Mouse (Mus musculus): ENCODE measurements around the gene Dido1. TPM values are rescaled to one million over a fixed set of nuclear protein-coding genes. Genes with fewer than 3 reads are reported as not detected.

Gene Dido1
- polyA plus RNA-seq, 1 experiment from 2014 or later = 31.9 TPM

DNA sequence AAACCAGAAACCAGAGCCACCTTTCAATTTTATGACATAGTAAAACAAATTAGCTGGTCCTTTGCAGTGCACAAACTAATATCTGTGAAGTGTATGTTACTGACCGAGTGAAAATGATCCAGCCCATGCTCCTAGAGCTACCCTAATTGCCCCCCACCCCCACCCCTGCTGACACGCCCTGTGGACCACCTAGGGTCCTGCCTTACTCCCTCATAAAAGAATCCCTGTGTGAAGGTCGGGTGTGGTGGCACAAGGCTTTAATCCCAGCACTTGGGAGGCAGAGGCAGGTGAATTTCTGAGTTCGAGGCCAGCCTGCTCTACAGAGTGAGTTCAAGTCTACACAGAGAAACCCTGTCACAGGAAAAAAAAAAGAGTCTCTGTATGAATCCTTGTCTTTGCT lies 1.7 kb upstream of the Dido1 start:
- peak overlapping the region; percentile 100 for H3K4me3 ChIP-seq
- H3K4me1 ChIP-seq (replicated peaks) = peaks cover 21% of the 10 kb centered on the region
- no peak overlapping the region; the same call in 1 of the 2 replicates for H3K27ac ChIP-seq
- H3K27me3 ChIP-seq (ENCODE audit: insufficient read depth, poor library complexity, severe bottlenecking) = no peaks in the 10 kb centered on the region
- 74% methylated on average over 4 of the region's 4 CpGs for WGBS
- peaks cover 46% of the 10 kb centered on the region for H3K36me3 ChIP-seq
- H3K9me3 ChIP-seq = no peaks in the 10 kb centered on the region
- DNase-seq (ENCODE audit: low spot score) = no peak

- 2% methylated on average over 64 of the region's 64 CpGs for WGBS
- H3K9me3 ChIP-seq = no peaks in the 10 kb centered on the region
- no peaks in the 10 kb centered on the region for H3K27me3 ChIP-seq (ENCODE audit: insufficient read depth, poor library complexity, severe bottlenecking)
- no peak for DNase-seq (ENCODE audit: low spot score)
- H3K4me1 ChIP-seq (replicated peaks) = peaks cover 21% of the 10 kb centered on the region
- peaks cover 45% of the 10 kb centered on the region for H3K36me3 ChIP-seq
- peak overlapping the region; percentile 100 for H3K4me3 ChIP-seq
- peak overlapping the region; percentile 99 for H3K27ac ChIP-seq
These were observed 717 bp upstream of the Dido1 start for GRCm38 (mm10) chr2:180710276-180711155.

DNA sequence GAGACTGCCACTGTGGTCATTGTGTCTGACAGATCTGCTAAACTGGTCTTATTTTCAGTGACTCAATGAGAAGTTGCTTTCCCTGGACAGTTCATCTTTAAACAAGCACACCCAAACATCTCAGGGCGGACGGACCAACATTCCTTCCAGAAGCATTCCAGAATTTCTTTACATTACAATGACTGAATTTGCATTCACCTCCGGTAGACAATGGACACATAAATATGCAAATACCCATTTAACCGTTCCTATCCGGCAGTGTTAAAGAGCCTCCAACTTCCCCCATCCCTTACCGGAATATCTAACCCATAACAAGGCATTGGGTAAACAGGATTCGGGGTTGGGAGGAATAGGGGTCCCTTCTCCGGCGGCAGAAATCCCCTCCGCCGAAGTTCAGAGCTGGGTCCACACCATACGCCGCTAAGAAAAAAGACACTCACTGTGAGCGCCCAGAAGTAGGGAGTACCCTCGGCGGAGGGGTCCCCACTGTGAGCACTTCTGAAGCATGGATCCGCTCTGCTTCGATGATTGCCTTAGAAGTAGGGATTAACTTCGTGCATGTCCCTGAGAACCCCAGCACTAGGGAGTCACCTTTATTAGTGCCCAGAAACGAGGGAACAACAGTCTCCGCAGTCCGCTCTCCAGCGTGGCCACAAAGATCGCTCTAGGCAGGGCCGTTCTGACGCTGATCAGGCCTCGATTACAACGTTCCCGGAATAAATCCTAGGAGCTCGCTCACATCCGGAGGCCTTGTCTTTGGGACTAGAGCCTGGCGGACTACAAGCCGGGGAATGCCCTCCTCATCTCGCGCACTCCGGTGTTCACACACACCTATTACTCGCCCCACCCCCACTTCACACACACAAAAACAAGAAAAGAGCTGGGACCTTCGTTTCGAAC lies 526 bp downstream of the Dido1 start:
- no peak for DNase-seq (ENCODE audit: low spot score)
- H3K36me3 ChIP-seq = peaks cover 48% of the 10 kb centered on the region
- peak overlapping the region; percentile 99 for H3K27ac ChIP-seq
- H3K27me3 ChIP-seq (ENCODE audit: insufficient read depth, poor library complexity, severe bottlenecking) = no peaks in the 10 kb centered on the region
- peaks cover 21% of the 10 kb centered on the region for H3K4me1 ChIP-seq (replicated peaks)
- WGBS = under 1% methylated on average over 39 of the region's 39 CpGs
- no peaks in the 10 kb centered on the region for H3K9me3 ChIP-seq
- peak overlapping the region; percentile 100 for H3K4me3 ChIP-seq

DNA sequence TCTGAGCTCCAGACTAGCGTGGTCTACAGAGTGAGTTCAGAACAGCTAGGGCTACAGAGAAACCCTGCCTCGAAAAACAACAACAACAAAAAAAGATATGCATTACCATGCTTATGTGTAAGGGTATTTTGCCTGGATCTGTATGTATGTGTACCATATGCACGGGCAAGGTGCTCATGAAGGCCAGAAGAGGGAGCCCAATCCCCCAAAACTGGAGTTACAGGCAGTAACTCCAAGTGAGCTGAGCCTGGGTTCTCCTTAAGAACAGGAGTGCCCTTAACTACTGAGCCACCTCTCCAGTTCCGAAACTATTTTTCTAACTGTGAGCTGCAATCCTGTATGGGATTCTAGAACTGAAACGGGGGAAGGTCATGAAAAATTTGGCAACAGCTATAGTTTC lies 3.8 kb downstream of the Dido1 start:
- DNase-seq (ENCODE audit: low spot score) = no peak
- H3K9me3 ChIP-seq = no peaks in the 10 kb centered on the region
- H3K36me3 ChIP-seq = peaks cover 35% of the 10 kb centered on the region
- peaks cover 31% of the 10 kb centered on the region for H3K4me1 ChIP-seq (replicated peaks)
- H3K27ac ChIP-seq = no peak overlapping the region
- WGBS = 92% methylated on average over 5 of the region's 5 CpGs
- H3K27me3 ChIP-seq (ENCODE audit: insufficient read depth, poor library complexity, severe bottlenecking) = no peaks in the 10 kb centered on the region
- H3K4me3 ChIP-seq = no peak overlapping the region

GRCm38 (mm10) chr2:180705066-180705465 lies 4.7 kb downstream of the Dido1 start:
- no peak overlapping the region for H3K4me3 ChIP-seq
- 93% methylated on average over 3 of the region's 3 CpGs for WGBS

DNA sequence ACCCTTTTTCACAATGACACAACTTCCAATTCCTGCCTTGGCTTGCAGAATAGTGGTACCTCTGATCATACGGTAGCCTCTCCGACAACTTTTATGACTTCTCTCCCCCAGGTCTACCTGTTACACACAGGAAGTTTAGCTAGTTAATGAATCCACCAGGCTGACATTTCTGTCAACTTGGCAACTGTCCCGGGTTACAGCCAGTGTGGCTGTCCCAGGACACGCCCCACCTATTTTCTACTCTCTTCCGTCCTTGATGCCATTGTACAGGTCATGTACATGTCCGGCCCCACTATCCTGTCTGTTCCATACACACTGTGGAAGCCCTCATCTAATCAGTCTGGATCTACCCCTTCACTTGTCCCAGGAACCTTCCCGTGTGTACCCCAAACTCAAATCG lies 5.2 kb downstream of the Dido1 start:
- no peak overlapping the region for H3K27ac ChIP-seq
- no peaks in the 10 kb centered on the region for H3K27me3 ChIP-seq (ENCODE audit: insufficient read depth, poor library complexity, severe bottlenecking)
- DNase-seq (ENCODE audit: low spot score) = no peak
- WGBS = 90% methylated on average over 8 of the region's 8 CpGs
- peaks cover 42% of the 10 kb centered on the region for H3K4me1 ChIP-seq (replicated peaks)
- H3K36me3 ChIP-seq = peaks cover 35% of the 10 kb centered on the region
- H3K9me3 ChIP-seq = no peaks in the 10 kb centered on the region
- no peak overlapping the region for H3K4me3 ChIP-seq

More at GRCm38 (mm10) chr2:180705066-180705465, 4.7 kb downstream of the Dido1 start:
- peaks cover 35% of the 10 kb centered on the region for H3K36me3 ChIP-seq
- H3K9me3 ChIP-seq = no peaks in the 10 kb centered on the region
- H3K27ac ChIP-seq = no peak overlapping the region
- peaks cover 37% of the 10 kb centered on the region for H3K4me1 ChIP-seq (replicated peaks)
- no peaks in the 10 kb centered on the region for H3K27me3 ChIP-seq (ENCODE audit: insufficient read depth, poor library complexity, severe bottlenecking)
- no peak for DNase-seq (ENCODE audit: low spot score)

- H3K36me3 ChIP-seq = peaks cover 35% of the 10 kb centered on the region
- H3K9me3 ChIP-seq = no peaks in the 10 kb centered on the region
- DNase-seq (ENCODE audit: low spot score) = no peak
- no peaks in the 10 kb centered on the region for H3K27me3 ChIP-seq (ENCODE audit: insufficient read depth, poor library complexity, severe bottlenecking)
- H3K27ac ChIP-seq = no peak overlapping the region
- peaks cover 43% of the 10 kb centered on the region for H3K4me1 ChIP-seq (replicated peaks)
- H3K4me3 ChIP-seq = no peak overlapping the region
- WGBS = 85% methylated on average over 3 of the region's 3 CpGs
These were observed 6.0 kb downstream of the Dido1 start for GRCm38 (mm10) chr2:180703645-180704359.

GRCm38 (mm10) chr2:180703175-180703574 lies 6.6 kb downstream of the Dido1 start:
- H3K27ac ChIP-seq = peak overlapping the region; percentile 99; the same call in 1 of the 2 replicates
- H3K4me1 ChIP-seq (replicated peaks) = peaks cover 37% of the 10 kb centered on the region
- no peaks in the 10 kb centered on the region for H3K27me3 ChIP-seq (ENCODE audit: insufficient read depth, poor library complexity, severe bottlenecking)
- H3K9me3 ChIP-seq = no peaks in the 10 kb centered on the region
- DNase-seq (ENCODE audit: low spot score) = no peak
- H3K4me3 ChIP-seq = 0 out of 2 replicates have a peak overlapping the region, but pooled peaks have one; percentile 94
- peaks cover 35% of the 10 kb centered on the region for H3K36me3 ChIP-seq
- 87% methylated on average over 5 of the region's 5 CpGs for WGBS

DNA sequence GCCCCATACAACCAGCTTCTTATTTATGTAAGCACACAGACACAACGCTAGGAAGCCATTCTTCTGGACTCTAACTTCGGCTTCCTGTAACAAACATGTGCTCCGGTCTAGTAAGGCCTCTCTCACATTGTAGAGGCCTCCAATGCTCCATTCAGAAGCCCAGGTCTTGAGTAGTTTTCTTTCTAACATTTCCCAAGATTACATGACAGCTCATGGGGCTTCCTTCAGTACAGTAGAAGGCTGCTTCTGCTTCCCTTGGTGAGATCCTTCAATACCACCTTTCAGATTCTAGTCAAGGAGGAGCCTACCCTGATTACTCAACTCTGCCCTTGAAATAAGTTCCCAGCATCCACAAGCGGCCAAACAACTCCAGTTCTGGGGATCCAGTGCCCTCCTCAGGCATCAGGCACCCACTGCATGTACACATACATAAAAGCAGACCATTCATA lies 7.1 kb downstream of the Dido1 start:
- DNase-seq (ENCODE audit: low spot score) = peak; percentile 12
- Histone ChIP-seq H3K9me3 (no peaks in the 10 kb centered on the region), H3K36me3 (peaks cover 35% of the 10 kb centered on the region), H3K27ac (peak overlapping the region; percentile 99), H3K4me3 (peak overlapping the region; percentile 94), H3K27me3 (ENCODE audit: insufficient read depth, poor library complexity, severe bottlenecking) (no peaks in the 10 kb centered on the region), H3K4me1 (replicated peaks) (peaks cover 36% of the 10 kb centered on the region)
- 30% methylated on average over 4 of the region's 4 CpGs for WGBS

DNA sequence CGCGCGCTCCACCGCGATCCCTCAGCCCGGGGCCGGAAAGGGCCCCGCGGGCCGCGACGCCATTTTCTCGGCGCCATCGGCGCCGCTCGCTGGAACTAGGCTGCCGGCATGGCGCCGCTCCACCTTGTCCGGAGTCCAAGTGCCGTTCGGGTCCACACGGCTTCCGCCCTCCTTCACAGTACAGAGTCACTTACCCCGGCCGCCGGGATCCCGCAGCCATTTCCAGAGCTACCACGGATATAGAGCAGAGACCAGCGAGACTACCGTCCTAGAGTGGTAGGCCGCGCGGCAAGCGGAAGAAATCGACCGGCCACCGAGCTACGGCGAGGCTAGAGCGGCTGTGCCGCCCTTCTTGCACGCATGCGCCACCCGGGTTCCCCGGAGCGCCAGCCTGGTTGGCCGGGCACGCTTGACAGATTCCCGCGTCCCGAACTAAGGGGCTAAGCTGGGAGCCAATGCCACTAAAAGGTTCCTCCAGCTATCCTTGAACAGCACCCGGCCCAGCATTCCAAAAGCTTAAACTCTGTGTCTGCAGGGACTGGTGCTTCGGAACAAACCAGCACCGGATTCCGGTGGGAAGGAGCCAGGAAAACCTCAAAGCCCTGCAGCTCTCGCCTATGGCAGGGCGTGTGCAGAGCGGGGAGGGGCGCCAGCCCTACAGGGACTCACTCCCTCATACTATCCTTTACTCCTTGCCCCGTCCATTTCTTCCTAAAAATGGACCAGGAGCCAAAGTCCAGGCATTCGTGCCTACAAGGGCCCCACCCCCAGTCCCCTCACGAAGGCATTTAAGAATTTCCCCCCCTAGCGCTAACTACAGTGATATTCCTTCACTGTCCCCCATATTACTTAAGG lies 7.8 kb downstream of the Dido1 start:
- Histone ChIP-seq H3K27ac (peak overlapping the region; percentile 99), H3K36me3 (peaks cover 33% of the 10 kb centered on the region), H3K4me1 (replicated peaks) (peaks cover 36% of the 10 kb centered on the region), H3K27me3 (ENCODE audit: insufficient read depth, poor library complexity, severe bottlenecking) (no peaks in the 10 kb centered on the region), H3K4me3 (peak overlapping the region; percentile 94), H3K9me3 (no peaks in the 10 kb centered on the region)
- peak; percentile 93 for DNase-seq (ENCODE audit: low spot score)
- under 1% methylated on average over 66 of the region's 66 CpGs for WGBS

DNA sequence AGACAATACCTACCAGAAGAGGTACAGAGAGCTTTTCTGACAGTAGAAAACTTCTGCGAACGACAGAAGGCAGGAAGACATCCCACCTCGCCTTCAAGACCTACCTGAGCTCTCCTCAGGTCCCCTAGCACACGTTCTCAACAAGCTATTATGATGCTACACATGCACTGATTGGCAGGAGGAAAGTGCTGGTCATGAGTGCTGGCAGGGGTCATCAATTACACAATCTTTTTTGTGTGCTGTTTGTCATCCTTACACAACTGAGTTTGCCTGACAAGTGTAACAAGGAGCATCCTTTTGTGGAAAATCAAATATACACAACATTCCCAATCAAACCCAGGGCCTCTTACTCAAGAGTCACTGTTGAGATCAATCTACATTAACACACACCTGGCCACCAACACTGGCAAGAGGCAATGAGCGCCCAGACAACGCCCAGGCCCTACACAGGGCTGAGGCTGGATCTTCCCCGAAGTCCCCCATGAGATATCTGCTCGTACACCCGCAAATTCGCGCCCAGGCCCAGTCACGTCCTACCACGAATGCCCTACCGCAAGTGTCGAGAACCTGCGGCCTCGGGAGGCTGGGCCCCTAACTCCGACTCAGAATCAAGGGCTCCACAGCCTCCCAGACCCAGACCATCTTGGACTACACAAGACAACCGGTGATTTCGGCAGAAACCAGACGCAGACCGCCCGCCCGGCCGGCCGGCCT lies 8.6 kb downstream of the Dido1 start:
- 7% methylated on average over 26 of the region's 26 CpGs for WGBS
- Histone ChIP-seq H3K4me3 (peak overlapping the region; percentile 94), H3K4me1 (replicated peaks) (peaks cover 41% of the 10 kb centered on the region), H3K27me3 (ENCODE audit: insufficient read depth, poor library complexity, severe bottlenecking) (no peaks in the 10 kb centered on the region), H3K27ac (peak overlapping the region; percentile 99), H3K9me3 (no peaks in the 10 kb centered on the region), H3K36me3 (peaks cover 26% of the 10 kb centered on the region)
- DNase-seq (ENCODE audit: low spot score) = no peak
